Comparison of ENCODE assay signal across 8 mouse cellular contexts in genomic region chr8:71462191-71462590, GRCm38 (mm10). TPM values are rescaled to one million over a fixed set of nuclear protein-coding genes. Genes with fewer than 3 reads are reported as not detected.
DNase-seq lines count a peak whose midpoint lies in the region; ATAC-seq and TF ChIP-seq lines count a peak whose summit lies in the region.

No protein-coding gene starts in this region.

- no peaks in the 10 kb centered on the region for H3K27me3 ChIP-seq in neural tube, embryonic 11.5 days (ENCODE audit: control insufficient read depth, insufficient read depth, low read length)
- no peaks in the 10 kb centered on the region for H3K27me3 ChIP-seq in limb, embryonic 14.5 days (ENCODE audit: control insufficient read depth, insufficient read depth, low read length)
- H3K27me3 ChIP-seq in stomach, postnatal 0 days (ENCODE audit: control insufficient read depth, insufficient read depth, low read length): no peaks in the 10 kb centered on the region

- H3K36me3 ChIP-seq in neural tube, embryonic 11.5 days (ENCODE audit: control insufficient read depth, insufficient read depth, low read length): peaks cover 16% of the 10 kb centered on the region
- H3K36me3 ChIP-seq in limb, embryonic 14.5 days (ENCODE audit: control insufficient read depth, insufficient read depth, low read length): peaks cover 41% of the 10 kb centered on the region
- peaks cover 5% of the 10 kb centered on the region; the same call in 1 of the 2 replicates for H3K36me3 ChIP-seq in stomach, postnatal 0 days (ENCODE audit: control insufficient read depth, insufficient read depth, low read length)

- H3K9me3 ChIP-seq in neural tube, embryonic 11.5 days (ENCODE audit: control insufficient read depth, low read length): no peaks in the 10 kb centered on the region
- no peaks in the 10 kb centered on the region for H3K9me3 ChIP-seq in limb, embryonic 14.5 days (ENCODE audit: control insufficient read depth, low read length)
- no peaks in the 10 kb centered on the region for H3K9me3 ChIP-seq in stomach, postnatal 0 days (ENCODE audit: control insufficient read depth, low read length)

- DNase-seq in heart, adult 11 months: peak; percentile 91
- DNase-seq in heart, adult 18-20 months: no peak
- no peak for DNase-seq in neural tube, embryonic 11.5 days (ENCODE audit: low spot score)
- no peak for DNase-seq in neural tube, embryonic 10.5 days (ENCODE audit: extremely low spot score, low spot score)
- no peak for DNase-seq in limb, embryonic 14.5 days (ENCODE audit: low spot score)
- DNase-seq in stomach, postnatal 0 days (ENCODE audit: low spot score): no peak
- DNase-seq in layer of hippocampus, adult 8-10 months (ENCODE audit: low spot score in 2 of 2): no peak

- H3K4me3 ChIP-seq in neural tube, embryonic 11.5 days (ENCODE audit: low read depth, low read length): peak overlapping the region; percentile 93
- H3K4me3 ChIP-seq in limb, embryonic 14.5 days (replicated peaks; ENCODE audit: low read length): peak overlapping the region; percentile 85
- no peak overlapping the region for H3K4me3 ChIP-seq in stomach, postnatal 0 days (ENCODE audit: low read depth, low read length)

- no peak overlapping the region for H3K27ac ChIP-seq in neural tube, embryonic 11.5 days (ENCODE audit: low read depth, low read length)
- no peak overlapping the region for H3K27ac ChIP-seq in limb, embryonic 14.5 days (replicated peaks; ENCODE audit: low read depth, low read length)
- H3K27ac ChIP-seq in stomach, postnatal 0 days (replicated peaks): no peak overlapping the region

- TF ChIP-seq POLR2A in limb, embryonic 14.5 days (IDR thresholded peaks at IDR 0.05; ENCODE audit: borderline replicate concordance, extremely low read depth, insufficient read depth, insufficient read length): no peak

- peaks cover 18% of the 10 kb centered on the region for H3K4me1 ChIP-seq in neural tube, embryonic 11.5 days (ENCODE audit: control insufficient read depth, insufficient read depth, low read length)
- peaks cover 20% of the 10 kb centered on the region for H3K4me1 ChIP-seq in limb, embryonic 14.5 days (ENCODE audit: control insufficient read depth, insufficient read depth, low read length)
- H3K4me1 ChIP-seq in stomach, postnatal 0 days (replicated peaks; ENCODE audit: control insufficient read depth, insufficient read depth): peaks cover 13% of the 10 kb centered on the region

- no peak for TF ChIP-seq EP300 in stomach, postnatal 0 days (optimal IDR thresholded peaks at IDR 0.05)

- TF ChIP-seq CTCF in stomach, postnatal 0 days (IDR thresholded peaks at IDR 0.05; ENCODE audit: low read depth): no peak

- WGBS in neural tube, embryonic 11.5 days: 79% methylated on average over 4 of the region's 4 CpGs
- WGBS in limb, embryonic 14.5 days: 75% methylated on average over 4 of the region's 4 CpGs
- 69% methylated on average over 4 of the region's 4 CpGs for WGBS in stomach, postnatal 0 days

- peak overlapping the region; percentile 87 for H3K9ac ChIP-seq in neural tube, embryonic 11.5 days (ENCODE audit: low read length)
- peak overlapping the region; percentile 76 for H3K9ac ChIP-seq in limb, embryonic 14.5 days (ENCODE audit: low read depth, low read length, severe bottlenecking)
- H3K9ac ChIP-seq in stomach, postnatal 0 days (ENCODE audit: low read length): peak overlapping the region; percentile 72; the same call in 1 of the 2 replicates

- ATAC-seq in neural tube, embryonic 11.5 days (ENCODE audit: insufficient read depth, low FRiP score, low TSS enrichment): no peak
- ATAC-seq in limb, embryonic 14.5 days (ENCODE audit: low FRiP score, low read depth): no peak
- no peak for ATAC-seq in stomach, postnatal 0 days (ENCODE audit: low FRiP score, low TSS enrichment)
- no peak for ATAC-seq in monocyte, adult 5-6 weeks (replicated peaks; ENCODE audit: insufficient number of reproducible peaks, low FRiP score, low TSS enrichment, poor library complexity, severe bottlenecking)

- H3K4me2 ChIP-seq in neural tube, embryonic 11.5 days (ENCODE audit: low read depth): peak overlapping the region; percentile 85
- H3K4me2 ChIP-seq in limb, embryonic 14.5 days (replicated peaks; ENCODE audit: low read depth, low read length, severe bottlenecking): peak overlapping the region; percentile 83
- H3K4me2 ChIP-seq in stomach, postnatal 0 days (replicated peaks; ENCODE audit: low read depth): peak overlapping the region; percentile 93; the same call in 1 of the 2 replicates

RNA-seq across cellular contexts. Expression of gene Abhd8, which starts 1.3 kb away (rescaled TPM):
- 10 to 100 TPM; 23.8 to 26.6 TPM for total RNA-seq in heart, adult 18-20 months (2021)
- 60.7 and 63.4 TPM in 2 replicates for polyA plus RNA-seq in neural tube, embryonic 11.5 days (2014; fragmentation: Nextera tagmentation; extraction: Ambion mirVana)
- 72.6 and 88.1 TPM in 2 replicates for polyA plus RNA-seq in limb, embryonic 14.5 days (2012; rRNA removed)
- 48.6 and 57.1 TPM in 2 replicates for polyA plus RNA-seq in limb, embryonic 14.5 days (2014; fragmentation: Nextera tagmentation; extraction: Ambion mirVana)
- 22.1 and 23.5 TPM in 2 replicates for polyA plus RNA-seq in stomach, postnatal 0 days (2015; fragmentation: Nextera tagmentation; extraction: Ambion mirVana)
- 2.2 to 12.0 TPM (median 8.3 TPM) in 3 replicates for total RNA-seq in monocyte, adult 5-6 weeks (2017)
- total RNA-seq in layer of hippocampus, adult 8-10 months (2022): 100 to 1,000 TPM; 200 to 255 (median 229) TPM

RNA-seq across cellular contexts. Expression of gene Mrpl34, which starts 2.6 kb away (rescaled TPM):
- total RNA-seq in heart, adult 18-20 months (2021): 100 to 1,000 TPM; 126 to 127 TPM
- 196 and 205 TPM in 2 replicates for polyA plus RNA-seq in neural tube, embryonic 11.5 days (2014; fragmentation: Nextera tagmentation; extraction: Ambion mirVana)
- polyA plus RNA-seq in limb, embryonic 14.5 days (2012; rRNA removed): 62.3 and 70.6 TPM in 2 replicates
- 121 and 130 TPM in 2 replicates for polyA plus RNA-seq in limb, embryonic 14.5 days (2014; fragmentation: Nextera tagmentation; extraction: Ambion mirVana)
- 127 and 137 TPM in 2 replicates for polyA plus RNA-seq in stomach, postnatal 0 days (2015; fragmentation: Nextera tagmentation; extraction: Ambion mirVana)
- total RNA-seq in monocyte, adult 5-6 weeks (2017): 5.7 to 17.9 TPM (median 13.7 TPM) in 3 replicates
- 10 to 100 TPM; 38.6 to 47.2 (median 46.2) TPM for total RNA-seq in layer of hippocampus, adult 8-10 months (2022)

RNA-seq across cellular contexts. Expression of gene Dda1, which starts 6.8 kb away (rescaled TPM):
- total RNA-seq in heart, adult 18-20 months (2021): 10 to 100 TPM; 31.4 to 32.1 TPM
- 162 and 170 TPM in 2 replicates for polyA plus RNA-seq in neural tube, embryonic 11.5 days (2014; fragmentation: Nextera tagmentation; extraction: Ambion mirVana)
- polyA plus RNA-seq in limb, embryonic 14.5 days (2012; rRNA removed): 101 and 127 TPM in 2 replicates
- 94.6 and 99.6 TPM in 2 replicates for polyA plus RNA-seq in limb, embryonic 14.5 days (2014; fragmentation: Nextera tagmentation; extraction: Ambion mirVana)
- polyA plus RNA-seq in stomach, postnatal 0 days (2015; fragmentation: Nextera tagmentation; extraction: Ambion mirVana): 72.5 and 74.5 TPM in 2 replicates
- 33.6 to 53.8 TPM (median 42.4 TPM) in 3 replicates for total RNA-seq in monocyte, adult 5-6 weeks (2017)
- total RNA-seq in layer of hippocampus, adult 8-10 months (2022): 10 to 100 TPM; 74.9 to 82.2 (median 79.0) TPM

RNA-seq across cellular contexts. Expression of gene Ano8, which starts 23.6 kb away (rescaled TPM):
- total RNA-seq in heart, adult 18-20 months (2021): 10 to 100 TPM; 16.6 to 16.9 TPM
- polyA plus RNA-seq in neural tube, embryonic 11.5 days (2014; fragmentation: Nextera tagmentation; extraction: Ambion mirVana): 5.6 and 6.3 TPM in 2 replicates
- polyA plus RNA-seq in limb, embryonic 14.5 days (2012; rRNA removed): 37.2 and 43.3 TPM in 2 replicates
- 1.8 and 3.0 TPM in 2 replicates for polyA plus RNA-seq in limb, embryonic 14.5 days (2014; fragmentation: Nextera tagmentation; extraction: Ambion mirVana)
- 0.68 and 1.1 TPM in 2 replicates for polyA plus RNA-seq in stomach, postnatal 0 days (2015; fragmentation: Nextera tagmentation; extraction: Ambion mirVana)
- 4.7 to 11.0 TPM (median 8.5 TPM) in 3 replicates for total RNA-seq in monocyte, adult 5-6 weeks (2017)
- 10 to 100 TPM; 48.4 to 55.9 (median 51.6) TPM for total RNA-seq in layer of hippocampus, adult 8-10 months (2022)

RNA-seq across cellular contexts. Expression of gene Gtpbp3, which starts 25.7 kb away (rescaled TPM):
- 10 to 100 TPM; 19.1 to 22.2 TPM for total RNA-seq in heart, adult 18-20 months (2021)
- polyA plus RNA-seq in neural tube, embryonic 11.5 days (2014; fragmentation: Nextera tagmentation; extraction: Ambion mirVana): 6.0 and 8.4 TPM in 2 replicates
- polyA plus RNA-seq in limb, embryonic 14.5 days (2012; rRNA removed): 41.6 and 59.5 TPM in 2 replicates
- 5.9 and 6.8 TPM in 2 replicates for polyA plus RNA-seq in limb, embryonic 14.5 days (2014; fragmentation: Nextera tagmentation; extraction: Ambion mirVana)
- polyA plus RNA-seq in stomach, postnatal 0 days (2015; fragmentation: Nextera tagmentation; extraction: Ambion mirVana): 7.2 and 8.2 TPM in 2 replicates
- total RNA-seq in monocyte, adult 5-6 weeks (2017): 16.0 to 22.2 TPM (median 16.4 TPM) in 3 replicates
- 10 to 100 TPM; 28.8 to 42.3 (median 32.5) TPM for total RNA-seq in layer of hippocampus, adult 8-10 months (2022)

Comparison
In these comparisons a context has a peak if more than half of its experiments do, and no peak if none do; other contexts are left out.
1. RNA of gene Abhd8, which starts 1.3 kb away (total RNA-seq): 200 to 255 TPM in layer of hippocampus, adult 8-10 months; 23.8 to 26.6 TPM in heart, adult 18-20 months and 2.2 to 12.0 TPM in monocyte, adult 5-6 weeks; every median in the first group is over 4 times any median in the second.
2. Peak in every context shown above with its lines, with median percentiles within 50 percentile points of each other: H3K4me2 ChIP-seq and H3K9ac ChIP-seq.